Mouse (Mus musculus): ENCODE results near the gene Kctd21.

- TF ChIP-seq CTCF (IDR thresholded peaks at IDR 0.05; ENCODE audit: low read depth, low read length), result no peak
- TF ChIP-seq TAL1 (conservative IDR thresholded peaks at IDR 0.05; ENCODE audit: low read depth, low read length), result no peak
Measured at GRCm38 (mm10) chr7:97315656-97316055, 16.5 kb upstream of the Kctd21 start.

Data from G1E (cell line).